Mouse (Mus musculus) brain, adult 10 weeks (tissue): ENCODE data around the gene Bcas2. TPM values are rescaled to one million over a fixed set of nuclear protein-coding genes. Genes with fewer than 3 reads are reported as not detected.

ENCODE experiments used
- polyA plus RNA-seq: library from polyadenylated mRNA; stranded (reverse); fragments of 350-450 nt; fragmentation: Illumina TruSeq; extraction: RNeasy Lipid Tissue Mini Kit (QIAGEN cat#74804); gene quantifications from one replicate; pipeline ENCODE4 v1.2.3, GENCODE M21; 2015; ENCODE audit warnings: low read depth, low replicate concordance

The Bcas2 gene
- 101 TPM for polyA plus RNA-seq

GRCm38 (mm10) chr3:103171505-103172267 lies at the start of gene Bcas2:
Gene Bcas2 (plus strand): TSS chr3:103171655.

Other genes with a start within 250 kb of the Bcas2 start
- not detected for gene Sycp1, start 235.6 kb upstream of the Bcas2 start, polyA plus RNA-seq
- gene Nr1h5, start 207.5 kb upstream of the Bcas2 start, polyA plus RNA-seq, result not detected
- gene Sike1, start 175.9 kb upstream of the Bcas2 start, polyA plus RNA-seq, result 25.5 TPM
- 145 TPM for gene Csde1, start 151.2 kb upstream of the Bcas2 start, polyA plus RNA-seq
- 28.6 TPM for gene Nras, start 113.4 kb upstream of the Bcas2 start, polyA plus RNA-seq
- gene Ampd1, start 97.6 kb upstream of the Bcas2 start, polyA plus RNA-seq, result not detected
- 0.40 TPM for gene Dennd2c, start 69.1 kb upstream of the Bcas2 start, polyA plus RNA-seq
- 30.7 TPM for gene Trim33, start 107.6 kb downstream of the Bcas2 start, polyA plus RNA-seq